Mouse (Mus musculus): ENCODE data around the gene Cyp2s1. TPM values are rescaled to one million over a fixed set of nuclear protein-coding genes. Genes with fewer than 3 reads are reported as not detected.

Cyp2s1 gene
- polyA plus RNA-seq (2015; fragmentation: Illumina TruSeq; extraction: RNeasy Lipid Tissue Mini Kit (QIAGEN cat#74804); ENCODE audit: low read depth, low replicate concordance) = 6.3 TPM

DNA sequence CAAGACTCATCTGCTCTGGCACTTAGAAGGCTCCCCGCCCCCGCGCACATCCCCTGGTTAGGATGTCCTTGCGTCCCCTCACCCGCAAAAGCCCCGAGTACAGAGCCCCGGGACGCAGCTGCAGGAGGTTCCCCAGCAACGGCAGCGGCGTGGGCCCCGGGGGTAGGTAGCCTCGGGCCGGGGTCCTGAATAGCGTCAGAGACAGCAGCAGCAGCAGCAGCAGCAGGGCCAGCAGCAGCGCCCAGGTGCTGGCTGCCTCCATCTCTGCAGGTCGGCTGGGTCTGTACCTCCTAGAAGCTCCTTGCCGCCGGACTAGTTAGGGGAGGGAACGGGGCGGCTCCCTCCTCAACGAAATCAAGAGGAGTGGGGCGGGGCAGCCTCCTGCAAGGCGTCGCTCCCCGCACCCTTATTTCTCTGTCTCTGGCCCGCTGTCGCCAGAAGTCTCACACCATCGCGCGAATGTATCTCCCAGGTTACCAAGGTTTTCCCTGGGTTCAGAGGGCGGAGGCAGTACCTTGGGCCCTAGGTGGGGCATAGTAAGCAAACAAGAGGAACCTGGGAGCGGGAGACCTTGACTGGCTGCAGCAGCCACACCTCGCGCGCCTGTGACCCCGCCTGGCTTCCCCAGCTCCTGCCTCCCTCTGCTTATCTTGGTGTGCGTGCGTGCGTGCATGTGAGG lies at the start of gene Cyp2s1:
TSS of gene Cyp2s1 (minus strand) at position 673 of the 679 bp plus-strand sequence.

GRCm38 (mm10) chr7:25788220-25789128 lies 28.2 kb downstream of the Cyp2s1 start, which contains the start of gene Axl:
TSS of gene Axl (minus strand) at chr7:25788705.

GRCm38 (mm10) chr7:25754738-25755467 lies 61.8 kb downstream of the Cyp2s1 start, which contains the start of gene Hnrnpul1:
TSS of gene Hnrnpul1 (minus strand) at chr7:25754757.

Other genes starting within 250 kb of the Cyp2s1 start
- gene Erich4, start 201.0 kb downstream of the Cyp2s1 start, polyA plus RNA-seq (2015; fragmentation: Illumina TruSeq; extraction: RNeasy Lipid Tissue Mini Kit (QIAGEN cat#74804); ENCODE audit: low read depth, low replicate concordance) = not detected
- gene Dmac2, start 197.5 kb downstream of the Cyp2s1 start, polyA plus RNA-seq (2015; fragmentation: Illumina TruSeq; extraction: RNeasy Lipid Tissue Mini Kit (QIAGEN cat#74804); ENCODE audit: low read depth, low replicate concordance) = 62.6 TPM
- gene B3gnt8, start 190.3 kb downstream of the Cyp2s1 start, polyA plus RNA-seq (2015; fragmentation: Illumina TruSeq; extraction: RNeasy Lipid Tissue Mini Kit (QIAGEN cat#74804); ENCODE audit: low read depth, low replicate concordance) = 0.24 TPM
- 46.7 TPM for gene Bckdha, start 157.9 kb downstream of the Cyp2s1 start, polyA plus RNA-seq (2015; fragmentation: Illumina TruSeq; extraction: RNeasy Lipid Tissue Mini Kit (QIAGEN cat#74804); ENCODE audit: low read depth, low replicate concordance)
- gene Exosc5, start 157.7 kb downstream of the Cyp2s1 start, polyA plus RNA-seq (2015; fragmentation: Illumina TruSeq; extraction: RNeasy Lipid Tissue Mini Kit (QIAGEN cat#74804); ENCODE audit: low read depth, low replicate concordance) = 23.8 TPM
- gene Tmem91, start 141.7 kb downstream of the Cyp2s1 start, polyA plus RNA-seq (2015; fragmentation: Illumina TruSeq; extraction: RNeasy Lipid Tissue Mini Kit (QIAGEN cat#74804); ENCODE audit: low read depth, low replicate concordance) = 51.4 TPM
- 47.4 TPM for gene B9d2, start 136.1 kb downstream of the Cyp2s1 start, polyA plus RNA-seq (2015; fragmentation: Illumina TruSeq; extraction: RNeasy Lipid Tissue Mini Kit (QIAGEN cat#74804); ENCODE audit: low read depth, low replicate concordance)
- gene Tgfb1, start 129.9 kb downstream of the Cyp2s1 start, polyA plus RNA-seq (2015; fragmentation: Illumina TruSeq; extraction: RNeasy Lipid Tissue Mini Kit (QIAGEN cat#74804); ENCODE audit: low read depth, low replicate concordance) = 4.1 TPM
- gene Ccdc97, start 97.8 kb downstream of the Cyp2s1 start, polyA plus RNA-seq (2015; fragmentation: Illumina TruSeq; extraction: RNeasy Lipid Tissue Mini Kit (QIAGEN cat#74804); ENCODE audit: low read depth, low replicate concordance) = 40.0 TPM
- gene Hnrnpul1, start 62.2 kb downstream of the Cyp2s1 start, polyA plus RNA-seq (2015; fragmentation: Illumina TruSeq; extraction: RNeasy Lipid Tissue Mini Kit (QIAGEN cat#74804); ENCODE audit: low read depth, low replicate concordance) = 55.6 TPM
- 28.9 TPM for gene Axl, start 28.2 kb downstream of the Cyp2s1 start, polyA plus RNA-seq (2015; fragmentation: Illumina TruSeq; extraction: RNeasy Lipid Tissue Mini Kit (QIAGEN cat#74804); ENCODE audit: low read depth, low replicate concordance)
- gene Cyp2b10, start 80.7 kb upstream of the Cyp2s1 start, polyA plus RNA-seq (2015; fragmentation: Illumina TruSeq; extraction: RNeasy Lipid Tissue Mini Kit (QIAGEN cat#74804); ENCODE audit: low read depth, low replicate concordance) = not detected
- gene Cyp2b13, start 244.6 kb upstream of the Cyp2s1 start, polyA plus RNA-seq (2015; fragmentation: Illumina TruSeq; extraction: RNeasy Lipid Tissue Mini Kit (QIAGEN cat#74804); ENCODE audit: low read depth, low replicate concordance) = not detected